Mouse (Mus musculus) kidney, adult 2 months (tissue): ENCODE measurements around the gene Foxp1.

Experiments
- CTCF ChIP-seq: fragments of 200-500 bp; conservative IDR thresholded peaks from 2 replicates; pipeline ENCODE4 v1.5.1; 2011; ENCODE audit warnings: low read depth, mild to moderate bottlenecking, control low read depth, low read length, moderate library complexity, mixed read lengths; ENCODE audit not compliant: insufficient read depth, insufficient read length
- POLR2A ChIP-seq: fragments of 200-500 bp; IDR thresholded peaks from one replicate; pipeline ENCODE4 v1.6.1; 2011; ENCODE audit warnings: low read depth, low read length, control low read depth

DNA sequence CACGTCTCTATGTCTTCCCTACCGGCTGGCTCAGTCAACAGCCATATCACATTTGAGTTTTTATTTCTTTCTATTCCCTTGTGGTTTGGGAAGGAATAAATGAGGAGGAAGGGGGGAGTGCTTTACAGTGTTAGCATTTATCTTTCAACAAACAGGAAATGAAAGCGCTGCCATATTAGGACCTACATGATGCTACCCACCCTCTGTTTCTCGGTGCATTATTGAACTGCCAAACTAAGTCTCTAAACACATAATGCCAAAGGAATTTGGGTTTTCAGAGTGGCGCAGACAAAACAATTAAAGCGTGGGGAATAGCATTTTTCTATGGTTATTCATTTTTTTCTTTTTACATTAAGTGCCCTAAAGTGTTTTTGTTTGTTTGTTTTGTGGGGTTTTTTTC lies 566.8 kb downstream of the Foxp1 start:
- TF ChIP-seq POLR2A (no peak), CTCF (no peak)
